Mouse (Mus musculus): Measurements from ENCODE around the gene Fer.

DNA sequence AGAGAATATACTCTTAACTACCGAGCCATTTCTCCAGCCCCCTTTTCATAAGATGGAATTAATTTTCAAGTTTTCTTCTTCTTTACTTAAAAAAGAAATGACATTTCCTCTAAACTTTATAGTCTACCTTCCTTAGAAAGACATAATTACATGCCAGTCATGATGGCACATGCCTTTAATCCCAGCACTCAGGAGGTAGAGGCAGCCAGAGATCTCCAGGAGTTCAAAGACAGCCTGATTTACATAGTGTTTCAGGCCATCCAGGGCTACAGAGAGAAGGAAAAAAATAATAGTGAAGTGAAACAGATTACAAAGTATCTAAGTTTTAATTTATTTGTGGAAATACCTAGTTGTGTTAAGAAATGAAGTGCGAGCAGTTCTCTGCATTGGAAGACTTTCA is 26.6 kb upstream of the Fer start:
- TF ChIP-seq POLR2A (IDR thresholded peaks at IDR 0.05; ENCODE audit: control insufficient read depth, low read depth, low read length) (no peak), CTCF (IDR thresholded peaks at IDR 0.05; ENCODE audit: control insufficient read depth, insufficient read depth, insufficient replicate concordance, low read depth, low read length) (no peak)
